Mouse (Mus musculus) embryo, embryonic 11 days (tissue): ENCODE measurements around the gene Dnpep.
A peak's percentile ranks its signal among the peaks of the same experiment; 100 is the strongest.

Experiments used
- DNase-seq: peaks from one replicate; pipeline ENCODE4 v3.0.0-alpha.2; 2015

Gene Dnpep

GRCm38 (mm10) chr1:75317241-75318201 is at the start of gene Dnpep:
Gene Dnpep (minus strand): TSS chr1:75317990.
- peak; percentile 100 for DNase-seq

- DNase-seq = no peak
These were observed 47.8 kb upstream of the Dnpep start for GRCm38 (mm10) chr1:75365510-75366137.

GRCm38 (mm10) chr1:75363868-75364267 is 46.1 kb upstream of the Dnpep start:
- DNase-seq = no peak

DNA sequence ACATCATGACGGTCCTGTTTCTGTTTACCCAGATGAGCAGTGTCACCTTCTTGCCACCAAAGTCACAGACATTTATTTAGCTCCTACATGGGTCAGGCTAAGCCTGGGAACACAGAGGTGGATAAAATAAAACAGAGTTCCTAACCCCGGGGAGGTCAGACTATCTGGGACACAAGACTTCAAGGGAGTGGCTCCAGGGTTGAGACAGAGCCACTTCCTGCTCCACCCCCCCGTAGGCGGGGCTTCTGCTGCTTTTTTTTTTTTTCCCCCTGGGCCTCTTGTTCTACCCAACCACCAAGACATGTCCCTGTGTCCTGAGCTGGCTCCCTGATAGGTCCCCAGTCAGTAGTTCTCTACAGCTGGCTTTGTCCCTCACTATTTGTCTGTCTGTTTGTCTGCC is 44.0 kb upstream of the Dnpep start:
- DNase-seq = no peak

GRCm38 (mm10) chr1:75361123-75361522 is 43.3 kb upstream of the Dnpep start:
- DNase-seq = no peak

DNA sequence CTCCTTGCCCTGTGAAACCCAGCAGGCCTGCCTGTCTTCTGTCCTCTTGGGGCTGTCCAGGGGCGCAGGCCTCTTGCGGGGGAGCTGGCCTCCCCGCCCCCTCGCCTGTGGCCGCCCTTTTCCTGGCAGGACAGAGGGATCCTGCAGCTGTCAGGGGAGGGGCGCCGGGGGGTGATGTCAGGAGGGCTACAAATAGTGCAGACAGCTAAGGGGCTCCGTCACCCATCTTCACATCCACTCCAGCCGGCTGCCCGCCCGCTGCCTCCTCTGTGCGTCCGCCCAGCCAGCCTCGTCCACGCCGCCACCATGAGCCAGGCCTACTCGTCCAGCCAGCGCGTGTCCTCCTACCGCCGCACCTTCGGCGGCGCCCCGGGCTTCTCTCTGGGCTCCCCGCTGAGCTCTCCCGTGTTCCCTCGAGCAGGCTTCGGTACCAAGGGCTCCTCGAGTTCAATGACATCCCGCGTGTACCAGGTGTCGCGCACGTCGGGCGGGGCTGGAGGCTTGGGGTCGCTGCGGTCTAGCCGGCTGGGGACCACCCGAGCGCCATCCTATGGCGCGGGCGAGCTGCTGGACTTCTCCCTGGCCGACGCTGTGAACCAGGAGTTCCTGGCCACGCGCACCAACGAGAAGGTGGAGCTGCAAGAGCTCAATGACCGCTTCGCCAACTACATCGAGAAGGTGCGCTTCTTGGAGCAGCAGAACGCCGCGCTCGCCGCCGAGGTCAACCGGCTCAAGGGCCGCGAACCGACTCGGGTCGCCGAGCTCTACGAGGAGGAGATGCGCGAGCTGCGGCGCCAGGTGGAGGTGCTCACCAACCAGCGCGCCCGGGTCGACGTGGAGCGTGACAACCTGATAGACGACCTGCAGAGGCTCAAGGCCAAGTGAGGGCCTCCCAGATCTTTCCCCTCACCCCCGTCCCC is 42.6 kb upstream of the Dnpep start, which contains the start of gene Des:
TSS of gene Des (plus strand) at position 218 of the 920 bp plus-strand sequence.
- peak; percentile 57 for DNase-seq

DNA sequence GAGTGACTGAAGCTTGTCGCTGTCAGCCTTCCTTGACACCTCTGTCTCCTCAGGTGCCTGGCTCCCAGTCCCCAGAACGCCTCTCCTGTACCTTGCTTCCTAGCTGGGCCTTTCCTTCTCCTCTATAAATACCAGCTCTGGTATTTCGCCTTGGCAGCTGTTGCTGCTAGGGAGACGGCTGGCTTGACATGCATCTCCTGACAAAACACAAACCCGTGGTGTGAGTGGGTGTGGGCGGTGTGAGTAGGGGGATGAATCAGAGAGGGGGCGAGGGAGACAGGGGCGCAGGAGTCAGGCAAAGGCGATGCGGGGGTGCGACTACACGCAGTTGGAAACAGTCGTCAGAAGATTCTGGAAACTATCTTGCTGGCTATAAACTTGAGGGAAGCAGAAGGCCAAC is 41.6 kb upstream of the Dnpep start:
- DNase-seq = no peak

DNA sequence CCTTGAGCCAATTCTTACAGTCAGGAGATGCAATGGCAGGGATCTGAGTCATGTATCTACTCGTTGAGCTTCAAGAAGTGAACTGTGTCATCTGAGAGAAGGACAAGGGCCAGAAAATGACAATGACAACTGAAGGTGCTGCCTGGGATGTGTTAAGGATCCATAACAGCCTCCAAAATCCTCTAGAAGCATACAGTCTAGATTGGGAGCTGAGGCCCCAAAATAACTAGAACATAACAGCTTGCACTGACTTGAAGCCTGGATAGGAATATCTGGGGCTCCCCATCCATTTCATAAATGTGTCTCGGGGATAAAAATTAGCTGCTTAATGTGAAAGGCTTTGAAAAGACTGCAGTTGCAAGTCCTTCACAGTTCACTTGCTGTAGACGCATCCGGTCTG is 40.2 kb upstream of the Dnpep start:
- DNase-seq = no peak

GRCm38 (mm10) chr1:75357261-75357660 is 39.5 kb upstream of the Dnpep start:
- no peak for DNase-seq

DNA sequence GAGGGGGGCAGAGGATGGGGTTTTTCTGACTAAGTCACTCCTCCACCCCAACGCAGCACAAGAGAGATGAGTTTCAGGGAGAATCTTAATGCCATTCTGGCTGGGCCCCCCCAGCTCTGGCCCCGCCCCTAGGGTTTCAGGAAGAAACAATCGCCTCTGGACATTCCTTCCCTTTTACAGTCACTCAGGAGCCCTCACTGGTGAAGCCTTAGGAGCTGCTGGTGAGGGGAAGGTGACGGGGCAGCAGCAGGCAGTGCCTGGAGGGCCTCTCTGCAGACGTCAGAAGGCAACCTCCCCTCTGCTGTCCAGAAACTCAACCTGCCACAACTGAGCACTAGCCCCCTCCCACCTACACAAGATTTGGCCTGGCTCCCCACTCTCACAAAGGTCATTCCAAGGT is 31.5 kb upstream of the Dnpep start:
- no peak for DNase-seq

DNA sequence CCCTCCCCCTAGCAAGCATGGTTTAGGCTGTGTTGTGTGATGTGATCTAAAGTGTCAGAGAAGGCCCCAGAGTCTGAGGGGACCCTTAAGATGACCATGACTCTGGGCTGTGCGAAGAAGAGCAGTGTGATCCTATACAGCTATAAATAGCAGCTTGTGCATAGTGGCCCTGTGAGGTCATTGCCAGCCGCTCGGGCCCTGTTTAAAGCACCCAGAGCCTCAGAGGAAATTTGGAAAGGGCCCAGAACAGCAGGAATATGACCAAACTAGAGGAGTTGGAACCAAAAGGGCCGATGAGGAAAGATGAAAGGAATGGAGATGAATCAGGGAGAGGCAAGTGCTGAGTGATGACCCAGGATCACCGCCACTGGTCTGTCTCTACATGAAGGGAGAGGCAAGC is 29.5 kb upstream of the Dnpep start:
- no peak for DNase-seq

DNA sequence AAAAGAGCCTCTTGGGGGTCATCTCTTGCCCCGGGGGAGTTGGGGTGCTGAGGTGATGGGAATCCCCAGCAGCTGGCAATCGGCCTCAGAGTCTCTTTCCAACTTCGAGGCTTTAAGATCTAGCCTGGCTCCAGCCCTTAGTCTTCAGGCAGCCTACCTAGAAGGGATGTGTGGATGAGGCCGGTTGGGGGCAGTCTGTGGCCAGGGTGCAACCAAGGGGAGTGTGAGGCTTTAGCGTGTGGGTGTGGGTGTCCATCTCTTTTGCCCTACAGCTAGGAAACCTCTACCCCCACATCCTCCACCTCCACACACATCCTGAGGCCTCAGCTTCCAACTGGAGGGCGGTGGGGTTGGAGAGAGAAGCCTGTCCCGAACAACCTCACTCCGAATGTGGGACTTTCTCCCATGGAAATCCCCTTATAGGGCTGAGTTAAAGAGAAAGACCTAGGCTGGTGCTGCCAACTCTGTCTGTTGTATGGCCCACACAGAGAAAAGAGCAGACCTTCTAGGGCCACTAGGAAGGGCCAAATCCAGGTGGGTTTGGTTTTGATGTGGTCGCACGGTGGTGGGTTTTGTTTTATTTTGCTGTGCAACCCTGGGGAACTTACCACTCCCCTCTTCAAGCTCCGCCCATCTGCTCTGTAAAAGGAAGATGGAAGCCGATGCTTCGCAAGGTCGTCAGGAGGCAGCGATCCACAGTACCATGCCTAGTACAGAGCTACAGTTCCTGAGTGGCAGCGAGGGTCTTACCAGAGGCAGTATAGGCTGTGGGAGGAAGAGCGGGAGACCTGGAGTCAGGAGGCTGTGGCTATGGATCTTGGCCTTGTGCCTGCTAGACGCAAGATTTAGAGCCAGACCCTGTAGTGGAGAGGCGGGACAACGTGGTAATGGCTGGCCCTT is 27.5 kb upstream of the Dnpep start:
- DNase-seq = peak; percentile 42

GRCm38 (mm10) chr1:75344291-75345035 is 26.7 kb upstream of the Dnpep start:
- peak; percentile 78 for DNase-seq

- DNase-seq = peak; percentile 87
These were observed 25.2 kb upstream of the Dnpep start for GRCm38 (mm10) chr1:75342874-75343416.

DNA sequence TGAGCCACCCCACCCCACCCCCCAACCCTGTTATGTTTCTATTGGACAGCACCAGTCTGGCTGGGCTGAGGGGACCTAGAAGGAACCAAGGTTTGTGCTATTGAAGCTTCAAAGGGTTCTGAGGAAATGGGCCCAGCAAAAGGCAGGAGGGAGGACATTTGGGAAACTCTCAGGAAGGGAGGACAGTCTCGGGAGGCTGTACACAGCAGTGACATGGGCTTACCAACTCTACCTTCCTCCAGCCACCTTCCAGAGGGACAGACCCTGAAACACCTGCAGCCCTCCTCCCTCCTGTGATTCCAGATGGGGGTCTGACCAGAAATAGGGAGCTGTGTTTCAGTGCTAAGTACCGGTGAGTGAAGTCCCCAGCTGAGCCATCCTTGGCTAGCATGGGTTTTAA is 22.7 kb upstream of the Dnpep start:
- DNase-seq = no peak

DNA sequence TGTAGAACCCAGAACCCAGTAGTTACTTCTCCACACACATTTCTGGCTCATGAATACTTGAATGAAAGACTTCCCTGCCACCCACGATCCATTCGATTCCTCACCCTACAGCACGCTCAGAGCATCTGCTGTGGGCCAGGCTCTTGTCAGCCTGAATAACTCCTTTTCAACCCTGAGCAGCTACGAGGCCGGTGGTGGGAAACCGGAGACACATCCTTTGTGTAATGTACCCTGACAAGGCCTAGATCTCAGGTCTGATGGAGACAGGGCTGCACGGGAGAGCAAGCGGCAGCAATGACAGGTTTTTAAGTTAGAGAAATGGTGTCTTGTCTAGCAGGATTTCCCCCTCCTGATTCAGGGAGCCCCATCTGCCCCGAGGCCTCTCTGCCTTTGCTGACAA is 21.5 kb upstream of the Dnpep start:
- peak; percentile 37 for DNase-seq

- DNase-seq = peak; percentile 60
These were observed 20.4 kb upstream of the Dnpep start for GRCm38 (mm10) chr1:75338091-75338694.

GRCm38 (mm10) chr1:75337097-75337496 is 19.3 kb upstream of the Dnpep start:
- DNase-seq = no peak

- DNase-seq = no peak
These were observed 18.7 kb upstream of the Dnpep start for GRCm38 (mm10) chr1:75336461-75336860.

- no peak for DNase-seq
These were observed 13.5 kb upstream of the Dnpep start for GRCm38 (mm10) chr1:75331271-75331670.
